Mouse (Mus musculus) adrenal gland, adult 2 months (tissue): ENCODE data around the gene Mta2. TPM values are rescaled to one million over a fixed set of nuclear protein-coding genes. Genes with fewer than 3 reads are reported as not detected.

ENCODE experiments used
- DNase-seq: peaks from one replicate; pipeline ENCODE4 v3.0.0; 2021
- polyA plus RNA-seq: library from polyadenylated mRNA; depleted of rRNA; stranded (reverse); fragments of >200 nt; gene quantifications from 2 replicates; pipeline ENCODE4 v1.2.3, GENCODE M21; 2012
- total RNA-seq, 2 experiments: library from RNA; stranded (reverse); gene quantifications; 2 replicates each; pipeline ENCODE4 v1.2.3; 2021

The Mta2 gene
- total and polyA plus RNA-seq, 3 experiments, result 20.6 to 86.1 (median 81.8) TPM

GRCm38 (mm10) chr19:8929224-8930088 lies 12.2 kb upstream of the Mta2 start, which contains the start of the genes Rom1 and Eml3:
TSS of gene Rom1 (minus strand) at chr19:8929356.
TSS of gene Eml3 (plus strand) at chr19:8929552.
- peak; percentile 98 for DNase-seq

GRCm38 (mm10) chr19:8930117-8930516 lies 11.6 kb upstream of the Mta2 start:
- no peak for DNase-seq

- no peak for DNase-seq
Measured at GRCm38 (mm10) chr19:8930771-8931170, 10.9 kb upstream of the Mta2 start.

GRCm38 (mm10) chr19:8936736-8937135 lies 4.9 kb upstream of the Mta2 start:
- DNase-seq, result no peak

GRCm38 (mm10) chr19:8940526-8941133 lies 1.0 kb upstream of the Mta2 start:
- DNase-seq, result no peak

- no peak for DNase-seq
Measured at GRCm38 (mm10) chr19:8941136-8941514, 550 bp upstream of the Mta2 start.

- DNase-seq, result no peak
Measured at GRCm38 (mm10) chr19:8942276-8942964, 745 bp downstream of the Mta2 start.

- no peak for DNase-seq
Measured at GRCm38 (mm10) chr19:8943047-8943446, 1.4 kb downstream of the Mta2 start.

- DNase-seq, result no peak
Measured at GRCm38 (mm10) chr19:8944062-8944461, 2.4 kb downstream of the Mta2 start.

GRCm38 (mm10) chr19:8944750-8945149 lies 3.1 kb downstream of the Mta2 start:
- peak; percentile 85 for DNase-seq

- DNase-seq, result no peak
Measured at GRCm38 (mm10) chr19:8945251-8945650, 3.6 kb downstream of the Mta2 start.

- DNase-seq, result no peak
Measured at GRCm38 (mm10) chr19:8946929-8947328, 5.3 kb downstream of the Mta2 start.

GRCm38 (mm10) chr19:8950190-8950589 lies 8.5 kb downstream of the Mta2 start:
- no peak for DNase-seq

GRCm38 (mm10) chr19:8952241-8952640 lies 10.6 kb downstream of the Mta2 start:
- no peak for DNase-seq

GRCm38 (mm10) chr19:8953135-8954039 lies 11.7 kb downstream of the Mta2 start, which contains the start of gene Tut1:
TSS of gene Tut1 (plus strand) at chr19:8953847.
- peak; percentile 93 for DNase-seq

- no peak for DNase-seq
Measured at GRCm38 (mm10) chr19:8954171-8954570, 12.5 kb downstream of the Mta2 start.

- no peak for DNase-seq
Measured at GRCm38 (mm10) chr19:8962256-8962655, 20.6 kb downstream of the Mta2 start.

GRCm38 (mm10) chr19:8965075-8965474 lies 23.4 kb downstream of the Mta2 start:
- no peak for DNase-seq

- peak; percentile 31 for DNase-seq
Measured at GRCm38 (mm10) chr19:8965771-8966170, 24.1 kb downstream of the Mta2 start.

- no peak for DNase-seq
Measured at GRCm38 (mm10) chr19:8966198-8966589, 24.5 kb downstream of the Mta2 start.

GRCm38 (mm10) chr19:8966590-8967372 lies 25.1 kb downstream of the Mta2 start, which contains the start of gene Eef1g:
TSS of gene Eef1g (plus strand) at chr19:8967041.
- peak; percentile 100 for DNase-seq
